Mouse (Mus musculus): ENCODE results near the gene Vmp1.

- TF ChIP-seq USF1 (IDR thresholded peaks at IDR 0.05; ENCODE audit: low read depth) (no peak), CTCF (IDR thresholded peaks at IDR 0.05; ENCODE audit: control insufficient read depth, insufficient read depth, insufficient read length) (no peak)
Measured at GRCm38 (mm10) chr11:86724982-86725381, 41.3 kb upstream of the Vmp1 start.

Measured in C2C12 (cell line).